Mouse (Mus musculus) G1E (cell line): ENCODE measurements around the gene Sp7. TPM values are rescaled to one million over a fixed set of nuclear protein-coding genes. Genes with fewer than 3 reads are reported as not detected.

Source experiments
- ATAC-seq: 2 replicates; pipeline ENCODE4 v1.8.0; 2016; ENCODE audit warnings: mild to moderate bottlenecking; ENCODE audit not compliant: insufficient number of reproducible peaks, poor library complexity, low FRiP score, severe bottlenecking; ENCODE audit errors: extremely low read depth
- DNase-seq: peaks from one replicate; pipeline ENCODE4 v3.0.0; 2012; ENCODE audit warnings: low spot score
- H3K27me3 ChIP-seq: 2 replicates; pipeline ENCODE4 v1.6.1; 2012; ENCODE audit warnings: mild to moderate bottlenecking, low read length, inconsistent platforms; ENCODE audit not compliant: insufficient read depth
- H3K36me3 ChIP-seq: replicated peaks from 2 replicates; pipeline ENCODE3; 2012; ENCODE audit warnings: mild to moderate bottlenecking, inconsistent platforms
- H3K4me1 ChIP-seq: 2 replicates; pipeline ENCODE4 v1.6.1; 2012; ENCODE audit warnings: low read depth, low read length, inconsistent platforms, mixed read lengths; ENCODE audit not compliant: insufficient read depth
- H3K4me3 ChIP-seq: 2 replicates; pipeline ENCODE4 v1.5.1; 2012; ENCODE audit warnings: low read depth, mild to moderate bottlenecking, inconsistent platforms, low read length, moderate library complexity, mixed read lengths
- H3K9me3 ChIP-seq: replicated peaks from 2 replicates; pipeline ENCODE4 v1.6.1; 2012; ENCODE audit warnings: inconsistent platforms
- CTCF ChIP-seq: IDR thresholded peaks from 2 replicates; pipeline ENCODE4 v1.5.1; 2012; ENCODE audit warnings: low read depth, low read length, inconsistent platforms, mixed read lengths
- GATA1 ChIP-seq: IDR thresholded peaks from 2 replicates; pipeline ENCODE4 v1.6.1; 2012; ENCODE audit warnings: borderline replicate concordance, low read length, inconsistent platforms, mixed read lengths
- GATA2 ChIP-seq: IDR thresholded peaks from 2 replicates; pipeline ENCODE4 v1.6.1; 2012; ENCODE audit warnings: low read depth, low read length, inconsistent platforms, borderline replicate concordance
- POLR2AphosphoS5 ChIP-seq: IDR thresholded peaks from 2 replicates; pipeline ENCODE4 v1.6.1; 2012; ENCODE audit warnings: low read depth, low read length, inconsistent platforms; ENCODE audit not compliant: insufficient replicate concordance
- TAL1 ChIP-seq: conservative IDR thresholded peaks from 2 replicates; pipeline ENCODE4 v1.6.1; 2012; ENCODE audit warnings: low read depth, low read length, inconsistent platforms, mixed read lengths
- polyA plus RNA-seq: library from polyadenylated mRNA; stranded (reverse); fragments of >175 nt; gene quantifications from 2 replicates; pipeline ENCODE4 v1.2.3, GENCODE M21; 2012
- total RNA-seq, 2 experiments: library from RNA; stranded (forward) in 1 of 2; stranded (reverse) in 1 of 2; fragments of 200-1000 nt in 1 of 2; fragments of >200 nt in 1 of 2; fragmentation: Nextera tagmentation in 1 of 2; gene quantifications; 2 replicates each; pipeline ENCODE4 v1.2.3; 2014 to 2017

The Sp7 gene
- total and polyA plus RNA-seq, 3 experiments: 0.16 TPM; not detected in 2

- TF ChIP-seq CTCF (no peak), GATA1 (no peak), POLR2AphosphoS5 (no peak), TAL1 (no peak), GATA2 (no peak)
- DNase-seq (no peak), ATAC-seq (no peak)
- H3K27me3 ChIP-seq: peaks cover 16% of the 10 kb centered on the region
- peaks cover 9% of the 10 kb centered on the region for H3K9me3 ChIP-seq
- H3K4me1 ChIP-seq: peaks cover 24% of the 10 kb centered on the region
- peak overlapping the region; percentile 86 for H3K4me3 ChIP-seq
- H3K36me3 ChIP-seq: peaks cover 29% of the 10 kb centered on the region
Observed at GRCm38 (mm10) chr15:102350942-102351291, 16.1 kb downstream of the Sp7 start.

- Histone ChIP-seq H3K36me3 (peaks cover 35% of the 10 kb centered on the region), H3K4me3 (peak within 1 kb of the TSS; percentile 86), H3K27me3 (peaks cover 10% of the 10 kb centered on the region), H3K9me3 (peaks cover 3% of the 10 kb centered on the region; the same call in 1 of the 2 replicates), H3K4me1 (peaks cover 23% of the 10 kb centered on the region)
- peak; percentile 88 for DNase-seq
- ATAC-seq: peak; percentile 83
- TF ChIP-seq GATA2 (no peak), TAL1 (no peak), CTCF (peak; percentile 85)
Observed at GRCm38 (mm10) chr15:102350138-102350941, 16.6 kb downstream of the Sp7 start, which contains the start of gene Aaas. Aaas (minus strand) TSS chr15:102350771.

- DNase-seq: no peak
- no peak for TF ChIP-seq TAL1
- TF ChIP-seq CTCF: no peak
- no peak for TF ChIP-seq GATA2
- no peak for TF ChIP-seq GATA1
- no peak for TF ChIP-seq POLR2AphosphoS5
- Histone ChIP-seq H3K4me1 (peaks cover 24% of the 10 kb centered on the region), H3K9me3 (no peaks in the 10 kb centered on the region), H3K27me3 (no peaks in the 10 kb centered on the region), H3K4me3 (no peak overlapping the region), H3K36me3 (peaks cover 73% of the 10 kb centered on the region)
- ATAC-seq: no peak
Observed at GRCm38 (mm10) chr15:102346444-102346843, 20.5 kb downstream of the Sp7 start.

GRCm38 (mm10) chr15:102344490-102344889 lies 22.5 kb downstream of the Sp7 start:
- DNase-seq (no peak), ATAC-seq (no peak)
- peaks cover 20% of the 10 kb centered on the region for H3K4me1 ChIP-seq
- no peaks in the 10 kb centered on the region for H3K27me3 ChIP-seq
- no peak overlapping the region for H3K4me3 ChIP-seq
- TF ChIP-seq TAL1: no peak
- no peak for TF ChIP-seq CTCF
- no peak for TF ChIP-seq GATA2
- TF ChIP-seq POLR2AphosphoS5: no peak
- TF ChIP-seq GATA1: no peak
- no peaks in the 10 kb centered on the region for H3K9me3 ChIP-seq
- peaks cover 86% of the 10 kb centered on the region for H3K36me3 ChIP-seq

GRCm38 (mm10) chr15:102341580-102341979 lies 25.4 kb downstream of the Sp7 start:
- no peaks in the 10 kb centered on the region for H3K9me3 ChIP-seq
- no peaks in the 10 kb centered on the region for H3K27me3 ChIP-seq
- TF ChIP-seq CTCF (peak; percentile 60; the same call in 1 of the 2 replicates), TAL1 (no peak)
- no peak overlapping the region for H3K4me3 ChIP-seq
- H3K36me3 ChIP-seq: peaks cover 95% of the 10 kb centered on the region
- no peak for DNase-seq
- ATAC-seq: no peak
- H3K4me1 ChIP-seq: peaks cover 18% of the 10 kb centered on the region

GRCm38 (mm10) chr15:102339612-102340011 lies 27.4 kb downstream of the Sp7 start:
- Histone ChIP-seq H3K27me3 (no peaks in the 10 kb centered on the region), H3K36me3 (peaks cover 91% of the 10 kb centered on the region), H3K4me1 (peaks cover 13% of the 10 kb centered on the region; the same call in 1 of the 2 replicates), H3K9me3 (no peaks in the 10 kb centered on the region), H3K4me3 (no peak overlapping the region)
- DNase-seq (no peak), ATAC-seq (no peak)
- no peak for TF ChIP-seq GATA1
- TF ChIP-seq CTCF: no peak
- no peak for TF ChIP-seq TAL1
- TF ChIP-seq POLR2AphosphoS5: no peak
- no peak for TF ChIP-seq GATA2
